Mouse (Mus musculus): Measurements from ENCODE around the gene Gtpbp4.
"Not testable (repeated sequence)": the region's sequence is repeated elsewhere in the genome, so short reads cannot be mapped to it uniquely, and the experiment has no call there.

The Gtpbp4 gene

DNA sequence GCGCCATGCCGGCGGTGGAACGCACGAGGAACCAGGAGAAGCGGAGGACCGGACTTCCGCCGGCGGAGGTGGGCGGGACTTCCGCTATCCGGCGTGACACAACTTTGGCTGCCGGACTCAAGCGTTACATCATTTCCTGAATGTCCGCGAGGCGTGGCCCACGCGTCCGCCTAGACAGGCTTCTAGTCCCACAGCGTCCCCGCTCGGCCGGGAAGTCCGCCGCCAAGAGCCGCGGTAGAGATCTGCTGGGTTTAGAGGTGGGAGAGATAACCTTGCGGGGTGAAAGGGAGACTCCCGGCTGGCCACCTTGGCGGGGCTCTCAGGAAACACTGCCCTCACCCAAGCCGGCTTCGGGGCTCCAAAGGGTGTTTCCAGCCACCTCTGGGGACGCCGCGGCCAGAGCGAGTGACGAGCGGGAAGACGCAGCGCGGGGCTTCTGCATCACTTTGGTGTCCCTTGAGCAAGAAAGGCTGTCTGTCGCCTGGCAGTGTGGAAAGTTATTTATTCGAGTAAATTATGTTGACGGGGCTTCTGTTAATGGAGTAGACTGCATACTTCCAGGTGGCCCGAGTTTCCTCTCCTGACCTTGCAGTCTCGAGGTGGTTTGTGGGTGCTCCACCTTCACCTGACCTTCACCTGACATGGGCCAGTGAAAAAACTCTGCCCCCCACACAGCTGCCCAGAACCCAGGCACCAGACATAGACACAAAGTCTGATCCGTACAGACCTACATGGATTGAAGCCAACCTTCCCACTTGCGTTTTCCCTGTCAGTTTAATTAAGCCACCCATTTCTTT, at the start of gene Gtpbp4:
TSS of gene Gtpbp4 (minus strand) at position 94 of the 797 bp plus-strand sequence.
- peak; percentile 91 for DNase-seq (ENCODE audit: low spot score)

- DNase-seq (ENCODE audit: low spot score), result no peak
These were observed 48.8 kb upstream of the Gtpbp4 start for GRCm38 (mm10) chr13:9044731-9045130.

GRCm38 (mm10) chr13:9043289-9044049, 47.6 kb upstream of the Gtpbp4 start:
- DNase-seq (ENCODE audit: low spot score), result no peak

GRCm38 (mm10) chr13:9040626-9041025, 44.7 kb upstream of the Gtpbp4 start:
- DNase-seq (ENCODE audit: low spot score), result no peak

GRCm38 (mm10) chr13:9031996-9032661, 36.2 kb upstream of the Gtpbp4 start:
- no peak for DNase-seq (ENCODE audit: low spot score)

DNA sequence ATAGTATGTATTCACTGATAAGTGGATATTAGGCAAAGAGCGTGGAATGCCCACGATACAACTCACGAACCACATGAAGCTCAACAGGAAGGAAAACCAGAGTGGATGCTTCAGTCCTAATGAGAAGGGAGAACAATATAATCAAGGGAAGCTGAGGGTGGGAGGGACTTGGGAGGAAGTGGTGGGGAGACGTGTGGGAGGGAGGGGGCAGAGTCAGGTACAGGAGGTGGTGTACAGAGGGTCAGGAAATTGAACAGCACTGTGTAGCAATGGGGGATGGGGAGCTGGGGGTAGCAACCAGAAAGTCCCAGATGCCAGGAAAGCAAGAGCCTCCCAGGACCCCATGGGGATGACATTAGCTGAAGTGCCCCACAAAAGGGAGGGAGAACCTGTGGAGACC, 34.5 kb upstream of the Gtpbp4 start:
- no peak for DNase-seq (ENCODE audit: low spot score)

DNA sequence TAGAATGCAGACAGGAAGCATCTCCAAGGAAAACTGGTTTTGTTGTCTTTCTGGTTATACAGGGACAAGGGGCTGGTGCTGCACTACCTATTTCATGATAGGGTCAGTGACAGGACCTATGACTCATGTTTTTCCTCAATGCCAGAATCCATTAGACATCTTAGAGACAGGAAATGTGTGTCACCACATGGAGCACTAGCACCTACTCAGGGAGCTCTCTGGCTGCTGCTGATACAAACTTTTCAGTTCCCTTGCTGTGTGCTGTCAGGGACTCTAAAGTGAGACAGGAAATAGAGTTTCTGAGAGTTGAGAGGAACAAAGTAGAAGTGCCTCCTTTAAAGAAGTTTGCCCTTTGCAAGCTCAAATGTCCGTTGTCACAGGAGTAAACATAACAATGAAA, 31.4 kb upstream of the Gtpbp4 start:
- no peak for DNase-seq (ENCODE audit: low spot score)

GRCm38 (mm10) chr13:9022623-9023022, 26.7 kb upstream of the Gtpbp4 start:
- DNase-seq (ENCODE audit: low spot score), result no peak

- no peak for DNase-seq (ENCODE audit: low spot score)
These were observed 25.7 kb upstream of the Gtpbp4 start for GRCm38 (mm10) chr13:9021556-9021955.

GRCm38 (mm10) chr13:9019713-9020112, 23.8 kb upstream of the Gtpbp4 start:
- no peak for DNase-seq (ENCODE audit: low spot score)

GRCm38 (mm10) chr13:9018974-9019587, 23.2 kb upstream of the Gtpbp4 start:
- no peak for DNase-seq (ENCODE audit: low spot score)

GRCm38 (mm10) chr13:9017190-9017589, 21.3 kb upstream of the Gtpbp4 start:
- DNase-seq (ENCODE audit: low spot score), result no peak

GRCm38 (mm10) chr13:9014431-9014830, 18.5 kb upstream of the Gtpbp4 start:
- no peak for DNase-seq (ENCODE audit: low spot score)

- no peak for DNase-seq (ENCODE audit: low spot score)
These were observed 17.6 kb upstream of the Gtpbp4 start for GRCm38 (mm10) chr13:9013483-9013882.

- DNase-seq (ENCODE audit: low spot score), result peak; percentile 84
These were observed 15.9 kb upstream of the Gtpbp4 start for GRCm38 (mm10) chr13:9011596-9012350.

DNA sequence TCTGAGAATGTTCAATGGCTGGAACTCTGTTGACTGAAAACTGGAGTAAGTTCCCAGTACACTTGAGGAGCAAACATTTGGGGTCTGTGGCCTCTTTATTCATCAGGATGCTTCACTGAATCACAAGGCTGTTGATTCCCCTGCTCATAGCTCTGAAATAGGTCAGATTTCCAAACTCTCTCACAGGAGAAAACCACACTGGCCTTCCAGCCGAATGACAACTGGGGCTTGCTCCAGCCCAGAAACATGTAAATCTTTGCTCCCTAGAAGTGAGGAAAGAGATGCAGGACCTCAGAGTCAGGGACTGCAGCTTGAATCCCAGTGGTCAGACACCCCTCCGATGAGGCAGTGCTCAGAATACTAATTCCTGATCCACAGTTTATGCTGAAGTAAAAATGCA, 7.4 kb upstream of the Gtpbp4 start:
- no peak for DNase-seq (ENCODE audit: low spot score)

- no peak for DNase-seq (ENCODE audit: low spot score)
These were observed 3.6 kb upstream of the Gtpbp4 start for GRCm38 (mm10) chr13:8999464-8999863.

GRCm38 (mm10) chr13:8997221-8997620, 1.3 kb upstream of the Gtpbp4 start:
- not testable (repeated sequence) for DNase-seq (ENCODE audit: low spot score)

DNA sequence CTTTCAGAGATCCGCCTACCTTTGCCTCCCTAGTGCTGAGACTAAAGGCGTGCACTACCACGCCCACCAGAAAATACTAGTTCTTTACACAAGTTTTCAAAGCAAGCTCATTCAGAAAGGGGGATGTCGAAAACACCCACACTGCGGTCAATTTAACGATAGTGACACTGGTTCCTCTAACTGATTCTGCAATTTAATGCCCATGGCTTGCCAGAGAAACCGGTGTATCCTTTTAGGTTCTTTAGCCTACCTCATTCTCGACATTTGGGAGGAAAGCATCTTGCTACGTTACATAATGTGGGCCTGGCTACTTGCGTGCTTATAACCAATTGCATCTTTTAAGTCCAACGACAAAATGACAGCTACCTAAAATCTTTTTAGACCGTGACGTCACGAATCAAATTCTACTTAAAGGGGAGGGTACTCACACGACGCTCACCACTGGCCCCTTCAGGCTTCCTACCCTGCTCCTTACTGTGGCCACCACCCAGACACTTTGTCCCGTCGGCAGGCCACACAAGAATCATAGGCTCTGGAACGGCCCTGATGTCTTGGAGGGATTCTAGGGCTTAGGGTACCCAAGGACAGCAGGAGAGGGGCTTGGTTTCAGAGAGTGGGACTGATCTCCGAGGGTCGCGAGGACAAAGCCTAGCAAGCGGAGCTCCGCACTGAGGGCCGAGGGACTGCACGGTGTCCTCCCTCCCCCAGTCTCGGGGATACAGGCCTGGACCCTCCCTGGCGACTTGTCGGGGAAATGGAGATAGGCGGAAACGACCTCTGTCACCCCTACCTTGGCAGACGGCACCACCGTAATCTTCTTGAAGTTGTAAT, 509 bp downstream of the Gtpbp4 start:
- DNase-seq (ENCODE audit: low spot score), result no peak

DNA sequence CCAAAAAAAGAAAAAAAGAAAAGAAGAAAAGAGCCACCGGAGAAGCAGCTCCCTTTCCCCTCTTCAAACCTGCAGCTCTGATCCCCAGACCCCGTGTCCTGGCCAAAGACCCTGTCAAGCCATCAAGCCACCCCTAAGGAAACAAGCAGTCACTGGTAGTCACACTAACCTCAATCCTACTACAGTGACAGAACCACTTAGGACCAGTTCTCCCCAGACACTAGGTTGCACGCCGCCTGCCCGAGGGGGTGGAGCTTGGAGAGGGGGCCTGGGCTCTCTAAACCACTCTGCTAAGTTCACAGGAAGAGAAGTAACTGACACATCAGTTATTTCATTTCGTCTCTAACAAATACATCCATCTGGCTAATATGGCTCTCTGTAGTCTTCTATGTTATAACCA, 3.7 kb downstream of the Gtpbp4 start:
- no peak for DNase-seq (ENCODE audit: low spot score)

DNA sequence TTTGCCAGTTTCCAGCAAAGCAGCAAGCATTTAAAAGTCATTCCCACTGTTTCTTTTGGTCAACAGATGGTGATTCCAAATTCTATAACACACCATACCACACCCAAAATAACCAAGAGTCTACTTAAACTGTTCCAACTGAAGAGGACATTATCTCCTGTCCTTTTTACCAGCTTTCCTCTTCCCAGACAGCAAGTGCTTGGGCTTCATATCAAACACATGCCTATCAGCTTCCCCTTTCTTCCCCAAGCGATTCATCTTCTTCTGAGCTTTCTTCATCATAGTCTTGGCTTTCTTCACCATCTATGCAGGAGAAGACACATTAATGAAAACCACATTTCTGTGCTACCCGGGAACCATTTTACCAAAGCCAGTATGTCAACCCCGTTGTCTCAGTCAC, 22.9 kb downstream of the Gtpbp4 start:
- no peak for DNase-seq (ENCODE audit: low spot score)

Measured in urinary bladder, postnatal 25 days (tissue).